Mouse (Mus musculus) hindbrain, embryonic 14.5 days (tissue): ENCODE data around the gene Hsd11b2. TPM values are rescaled to one million over a fixed set of nuclear protein-coding genes. Genes with fewer than 3 reads are reported as not detected.

Source experiments
- ATAC-seq: fragments of 200-750 bp; cut with Nextera tagmentation; 2 replicates; pipeline ENCODE4 v1.8.0; 2017; ENCODE audit warnings: moderate number of reproducible peaks, mild to moderate bottlenecking, moderate TSS enrichment, moderate library complexity; ENCODE audit not compliant: low FRiP score
- DNase-seq: peaks from one replicate; pipeline ENCODE4 v3.0.0-alpha.2; 2015; ENCODE audit warnings: low spot score
- H3K27ac ChIP-seq: fragments of 300-500 bp; sonication (generic); 2 replicates; pipeline ENCODE4 v1.5.1; 2014; ENCODE audit warnings: mild to moderate bottlenecking, moderate library complexity
- H3K27me3 ChIP-seq: fragments of 300-500 bp; sonication (generic); 2 replicates; pipeline ENCODE4 v1.6.1; 2014; ENCODE audit warnings: mild to moderate bottlenecking, low read length, mixed read lengths; ENCODE audit not compliant: control insufficient read depth, insufficient read depth
- H3K36me3 ChIP-seq: fragments of 300-500 bp; sonication (generic); replicated peaks from 2 replicates; pipeline ENCODE4 v1.6.1; 2014; ENCODE audit not compliant: control insufficient read depth, insufficient read depth
- H3K4me1 ChIP-seq: fragments of 300-500 bp; sonication (generic); replicated peaks from 2 replicates; pipeline ENCODE4 v1.6.1; 2014; ENCODE audit warnings: antibody characterized with exemption, low read length, mixed read lengths; ENCODE audit not compliant: control insufficient read depth, insufficient read depth
- H3K4me2 ChIP-seq: fragments of 300-500 bp; sonication (generic); replicated peaks from 2 replicates; pipeline ENCODE4 v1.6.1; 2014; ENCODE audit warnings: mild to moderate bottlenecking, moderate library complexity
- H3K4me3 ChIP-seq: fragments of 300-500 bp; sonication (generic); replicated peaks from 2 replicates; pipeline ENCODE4 v1.5.1; 2014; ENCODE audit warnings: mild to moderate bottlenecking, low read length
- H3K9ac ChIP-seq: fragments of 300-500 bp; sonication (generic); 2 replicates; pipeline ENCODE4 v1.6.1; 2014
- H3K9me3 ChIP-seq: fragments of 300-500 bp; sonication (generic); 2 replicates; pipeline ENCODE4 v1.6.1; 2016; ENCODE audit warnings: low read length; ENCODE audit not compliant: control insufficient read depth
- WGBS: fragments of 180-500 bp; shearing (Covaris S2); extraction: QIAGEN DNeasy Blood & Tissue Kit; methylation state at CpG from one replicate; pipeline ENCODE4 v1.1.7; 2014; 5-methylcytosine and 5-hydroxymethylcytosine counted together
- polyA plus RNA-seq: library from polyadenylated mRNA; unstranded; fragments of >200 nt; fragmentation: Nextera tagmentation; extraction: Ambion mirVana; gene quantifications from 2 replicates; pipeline ENCODE4 v1.2.1, GENCODE M21; 2014

Hsd11b2 gene
- polyA plus RNA-seq, 1 experiment from 2014 or later = 6.1 TPM

DNA sequence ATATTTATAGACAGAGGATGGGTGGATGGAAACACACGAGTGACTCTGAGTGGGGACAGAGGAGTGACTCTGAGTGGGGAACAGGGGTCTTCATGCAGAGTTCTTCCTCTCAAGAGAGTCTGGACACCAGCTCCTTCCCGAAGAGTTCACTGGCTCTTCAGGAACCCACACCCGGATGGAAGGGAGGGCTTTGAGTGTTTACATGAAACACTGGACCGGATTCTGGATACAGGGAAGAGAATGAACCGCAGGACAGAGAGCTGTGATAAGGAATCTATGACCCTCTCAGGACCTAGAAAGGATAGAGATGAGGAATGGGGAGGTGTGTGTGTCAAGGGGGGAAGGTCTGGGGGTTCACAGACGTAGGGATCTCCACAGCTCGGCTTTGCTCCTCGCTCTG lies 1.2 kb upstream of the Hsd11b2 start:
- no peaks in the 10 kb centered on the region for H3K27me3 ChIP-seq
- no peak for DNase-seq
- WGBS = 48% methylated on average over 8 of the region's 8 CpGs
- no peak overlapping the region for H3K9ac ChIP-seq
- peaks cover 34% of the 10 kb centered on the region for H3K4me1 ChIP-seq
- H3K27ac ChIP-seq = no peak overlapping the region
- no peak overlapping the region for H3K4me2 ChIP-seq
- no peak overlapping the region for H3K4me3 ChIP-seq
- H3K36me3 ChIP-seq = peaks cover 7% of the 10 kb centered on the region
- ATAC-seq = no peak
- H3K9me3 ChIP-seq = no peaks in the 10 kb centered on the region

DNA sequence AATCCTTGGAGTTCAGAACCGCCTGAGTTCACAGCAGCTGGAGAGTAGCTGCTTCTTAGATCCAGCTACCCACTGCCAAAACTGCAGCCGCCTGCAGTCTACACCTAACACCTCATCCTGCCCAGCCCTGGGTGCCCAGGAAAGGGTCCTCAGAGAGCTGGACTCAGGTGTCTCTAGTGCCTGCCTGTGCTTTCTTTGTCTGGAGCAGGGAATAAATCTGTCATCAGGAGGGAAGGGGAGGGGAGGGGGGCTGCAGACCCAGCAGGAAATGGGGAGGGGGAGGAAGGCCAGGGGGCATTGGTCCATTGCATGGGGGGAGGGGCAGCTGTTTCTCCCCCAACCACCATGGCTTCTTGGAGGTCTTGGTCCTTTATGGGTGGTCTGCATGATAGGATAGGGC lies 1.0 kb downstream of the Hsd11b2 start:
- Histone ChIP-seq H3K4me2 (peak overlapping the region; percentile 87), H3K9me3 (no peaks in the 10 kb centered on the region), H3K4me3 (peak overlapping the region; percentile 49), H3K4me1 (peaks cover 34% of the 10 kb centered on the region), H3K27me3 (no peaks in the 10 kb centered on the region), H3K9ac (peak overlapping the region; percentile 60), H3K36me3 (peaks cover 25% of the 10 kb centered on the region), H3K27ac (no peak overlapping the region)
- DNase-seq (no peak), ATAC-seq (no peak)
- 0% methylated on average over 2 of the region's 2 CpGs for WGBS

DNA sequence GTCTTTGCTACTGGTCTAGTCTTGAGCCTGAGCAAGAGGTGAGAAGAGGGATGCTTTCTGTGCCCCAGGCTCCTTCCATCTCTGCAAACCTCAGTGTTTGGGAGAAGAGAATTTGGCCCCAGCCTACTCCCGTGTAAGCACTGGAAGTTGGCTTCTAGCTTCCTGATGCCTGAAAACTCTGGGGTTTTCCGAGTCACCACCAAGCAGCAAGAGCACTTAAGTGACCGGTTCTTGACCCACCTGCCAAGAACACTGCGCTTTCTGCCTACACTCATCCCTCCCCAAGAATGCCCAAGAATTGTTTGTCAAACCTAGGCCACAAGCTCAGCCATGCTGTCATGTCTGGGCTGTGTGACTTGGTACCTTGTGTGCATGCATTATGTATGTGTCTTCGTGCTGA lies 2.0 kb downstream of the Hsd11b2 start:
- no peaks in the 10 kb centered on the region for H3K27me3 ChIP-seq
- H3K36me3 ChIP-seq = peaks cover 34% of the 10 kb centered on the region
- DNase-seq = no peak
- H3K9me3 ChIP-seq = no peaks in the 10 kb centered on the region
- no peak overlapping the region for H3K4me3 ChIP-seq
- peak overlapping the region; percentile 87 for H3K4me2 ChIP-seq
- WGBS = 26% methylated on average over 5 of the region's 5 CpGs
- no peak overlapping the region for H3K9ac ChIP-seq
- no peak for ATAC-seq
- H3K27ac ChIP-seq = no peak overlapping the region
- peaks cover 34% of the 10 kb centered on the region for H3K4me1 ChIP-seq

DNA sequence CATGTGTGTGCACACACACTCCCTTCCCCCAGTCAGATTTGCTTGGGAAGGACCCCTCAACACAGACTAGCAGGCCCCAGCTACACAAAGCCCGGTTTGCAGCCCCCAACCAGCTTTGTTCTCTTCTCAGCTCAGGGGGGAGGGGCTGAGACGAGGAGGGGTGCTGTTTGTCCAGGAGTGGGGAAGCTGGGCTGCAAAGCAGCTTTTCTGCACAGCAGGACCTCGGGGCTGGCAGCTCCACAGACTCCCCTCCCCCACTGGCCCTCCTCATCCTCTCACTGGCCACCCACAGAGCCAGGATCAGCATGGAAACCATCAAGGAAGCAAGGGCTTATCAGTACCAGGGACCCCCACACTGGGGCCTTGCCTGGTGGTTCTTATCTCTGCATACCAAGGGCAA lies 2.5 kb downstream of the Hsd11b2 start:
- peaks cover 34% of the 10 kb centered on the region for H3K4me1 ChIP-seq
- ATAC-seq (no peak), DNase-seq (no peak)
- H3K9me3 ChIP-seq = no peaks in the 10 kb centered on the region
- no peak overlapping the region for H3K9ac ChIP-seq
- H3K27me3 ChIP-seq = no peaks in the 10 kb centered on the region
- H3K4me2 ChIP-seq = no peak overlapping the region
- H3K4me3 ChIP-seq = no peak overlapping the region
- 0% methylated on average over 3 of the region's 3 CpGs for WGBS
- peaks cover 35% of the 10 kb centered on the region for H3K36me3 ChIP-seq
- H3K27ac ChIP-seq = no peak overlapping the region

DNA sequence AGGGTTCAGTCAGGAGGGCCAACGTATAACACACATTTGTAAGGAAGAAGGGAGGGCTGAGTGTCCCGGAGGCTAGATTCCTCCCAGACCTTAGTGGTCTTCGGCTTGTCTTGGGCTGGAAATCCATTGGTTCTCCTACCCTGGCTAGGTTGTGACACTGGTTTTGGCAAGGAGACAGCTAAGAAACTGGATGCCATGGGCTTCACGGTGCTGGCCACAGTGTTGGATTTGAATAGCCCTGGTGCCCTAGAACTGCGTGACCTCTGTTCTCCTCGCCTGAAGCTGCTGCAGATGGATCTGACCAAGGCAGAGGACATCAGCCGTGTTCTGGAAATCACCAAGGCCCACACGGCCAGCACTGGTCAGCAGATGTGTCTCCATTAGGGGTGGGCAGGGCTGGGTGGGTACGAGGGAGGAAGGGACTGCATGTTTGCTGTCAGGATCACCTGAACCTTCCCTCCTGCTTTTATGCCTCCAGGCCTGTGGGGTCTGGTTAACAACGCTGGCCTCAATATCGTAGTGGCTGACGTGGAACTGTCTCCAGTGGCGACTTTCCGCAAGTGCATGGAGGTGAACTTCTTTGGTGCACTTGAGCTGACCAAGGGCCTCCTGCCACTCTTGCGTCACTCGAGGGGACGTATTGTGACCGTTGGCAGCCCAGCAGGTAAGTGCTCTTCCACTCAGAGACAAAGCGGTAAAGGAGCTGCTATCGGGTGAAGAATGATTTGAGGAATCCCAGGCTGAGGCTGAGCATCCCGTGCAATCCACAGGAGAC lies 3.6 kb downstream of the Hsd11b2 start:
- no peaks in the 10 kb centered on the region for H3K9me3 ChIP-seq
- ATAC-seq (no peak), DNase-seq (no peak)
- 81% methylated on average over 21 of the region's 21 CpGs for WGBS
- no peak overlapping the region for H3K4me2 ChIP-seq
- H3K27ac ChIP-seq = no peak overlapping the region
- no peak overlapping the region for H3K9ac ChIP-seq
- H3K4me1 ChIP-seq = peaks cover 31% of the 10 kb centered on the region
- H3K27me3 ChIP-seq = no peaks in the 10 kb centered on the region
- no peak overlapping the region for H3K4me3 ChIP-seq
- peaks cover 44% of the 10 kb centered on the region for H3K36me3 ChIP-seq

DNA sequence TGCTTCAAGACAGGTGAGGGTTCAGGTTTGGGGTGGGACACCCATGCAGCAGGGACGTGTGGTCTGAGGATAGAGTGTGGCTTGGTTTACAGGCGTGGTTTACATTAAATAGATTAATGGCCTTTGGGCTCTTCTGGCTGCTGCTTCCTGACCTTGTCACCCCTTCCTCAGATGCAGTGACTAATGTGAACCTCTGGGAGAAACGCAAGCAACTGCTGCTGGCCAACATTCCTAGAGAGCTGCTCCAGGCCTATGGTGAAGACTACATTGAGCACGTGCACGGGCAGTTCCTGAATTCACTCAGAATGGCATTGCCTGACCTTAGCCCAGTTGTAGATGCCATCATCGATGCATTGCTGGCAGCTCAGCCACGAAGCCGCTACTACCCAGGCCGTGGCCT lies 4.3 kb downstream of the Hsd11b2 start:
- H3K27ac ChIP-seq = no peak overlapping the region

DNA sequence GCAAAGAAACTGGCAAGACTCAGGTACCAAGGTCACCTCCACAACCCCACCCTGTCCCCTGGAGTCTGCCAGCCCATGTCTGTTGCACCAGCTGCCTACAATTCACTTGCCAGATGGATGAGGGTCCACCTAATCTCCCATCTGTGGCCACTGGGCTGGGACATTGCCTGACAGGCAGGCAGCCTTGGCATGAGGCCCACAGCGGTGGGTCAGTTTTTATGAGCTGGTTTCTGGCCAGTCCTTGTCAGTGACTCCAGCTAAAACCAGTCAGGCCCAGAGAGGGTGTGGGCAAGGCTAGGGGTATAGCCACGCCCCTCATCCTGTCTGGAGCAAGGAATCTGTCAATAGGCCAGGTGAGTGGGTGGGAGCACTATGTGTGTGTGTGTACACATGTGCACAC lies 8.6 kb downstream of the Hsd11b2 start:
- Histone ChIP-seq H3K36me3 (peaks cover 73% of the 10 kb centered on the region), H3K4me3 (no peak overlapping the region), H3K4me1 (no peaks in the 10 kb centered on the region), H3K9me3 (no peaks in the 10 kb centered on the region), H3K9ac (no peak overlapping the region), H3K27me3 (no peaks in the 10 kb centered on the region), H3K4me2 (no peak overlapping the region), H3K27ac (no peak overlapping the region)
- ATAC-seq (no peak), DNase-seq (no peak)
- 83% methylated on average over 2 of the region's 2 CpGs for WGBS

More for the DNA sequence above, 4.3 kb downstream of the Hsd11b2 start:
- no peak for ATAC-seq
- Histone ChIP-seq H3K27me3 (no peaks in the 10 kb centered on the region), H3K9me3 (no peaks in the 10 kb centered on the region), H3K4me1 (peaks cover 31% of the 10 kb centered on the region), H3K4me3 (no peak overlapping the region), H3K36me3 (peaks cover 51% of the 10 kb centered on the region), H3K4me2 (no peak overlapping the region), H3K9ac (no peak overlapping the region)
- WGBS = 77% methylated on average over 9 of the region's 9 CpGs
- no peak for DNase-seq

DNA sequence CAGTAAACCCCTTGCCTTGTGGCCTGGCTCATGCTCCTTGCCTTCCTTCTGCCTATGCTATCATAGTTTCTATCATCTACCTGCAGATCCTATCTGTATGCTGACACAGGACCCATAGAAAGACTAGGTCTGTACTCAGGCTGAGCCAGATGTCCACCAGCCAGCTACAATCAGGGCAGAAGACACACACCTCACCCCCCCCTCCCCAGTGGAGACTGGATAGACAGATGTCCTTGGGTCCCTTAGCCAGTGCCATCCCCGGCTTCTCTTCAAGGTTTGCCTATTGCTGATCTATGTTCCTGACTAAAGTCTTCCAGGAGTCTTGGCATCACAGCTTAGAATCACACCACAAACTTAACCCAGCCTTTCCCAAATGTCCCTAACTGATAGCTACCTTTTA lies 9.7 kb downstream of the Hsd11b2 start:
- no peaks in the 10 kb centered on the region for H3K27me3 ChIP-seq
- H3K4me3 ChIP-seq = no peak overlapping the region
- no peaks in the 10 kb centered on the region for H3K9me3 ChIP-seq
- DNase-seq = no peak
- 95% methylated on average over 1 of the region's 1 CpGs for WGBS
- peaks cover 66% of the 10 kb centered on the region for H3K36me3 ChIP-seq
- H3K4me2 ChIP-seq = no peak overlapping the region
- H3K27ac ChIP-seq = no peak overlapping the region
- no peak overlapping the region for H3K9ac ChIP-seq
- no peaks in the 10 kb centered on the region for H3K4me1 ChIP-seq
- ATAC-seq = no peak

DNA sequence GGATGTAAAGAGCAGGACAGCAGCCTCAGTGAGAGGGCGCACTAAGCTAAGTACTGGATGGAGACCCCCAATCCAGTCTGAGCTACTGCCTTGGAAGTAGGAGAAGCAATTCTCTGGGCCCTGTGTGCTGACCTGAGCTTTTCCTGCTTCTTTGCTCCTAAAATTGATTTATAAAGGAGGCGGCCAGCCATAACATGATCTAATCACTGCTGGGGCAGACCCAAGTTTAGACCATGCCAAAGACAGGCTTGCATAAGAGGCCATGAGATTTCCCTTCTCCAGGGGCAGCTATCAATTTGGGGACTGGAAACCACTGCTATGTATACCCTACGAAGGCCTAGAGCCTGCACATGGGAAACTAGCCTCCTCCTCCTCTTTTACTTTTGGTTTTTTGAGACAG lies 10.7 kb downstream of the Hsd11b2 start:
- H3K9ac ChIP-seq = no peak overlapping the region
- DNase-seq (no peak), ATAC-seq (no peak)
- no peak overlapping the region for H3K4me2 ChIP-seq
- H3K4me3 ChIP-seq = no peak overlapping the region
- no peaks in the 10 kb centered on the region for H3K9me3 ChIP-seq
- whole genome bisulfite sequencing = 77% methylated on average over 3 of the region's 3 CpGs
- H3K4me1 ChIP-seq = no peaks in the 10 kb centered on the region
- no peaks in the 10 kb centered on the region for H3K27me3 ChIP-seq
- peaks cover 58% of the 10 kb centered on the region for H3K36me3 ChIP-seq
- H3K27ac ChIP-seq = no peak overlapping the region

DNA sequence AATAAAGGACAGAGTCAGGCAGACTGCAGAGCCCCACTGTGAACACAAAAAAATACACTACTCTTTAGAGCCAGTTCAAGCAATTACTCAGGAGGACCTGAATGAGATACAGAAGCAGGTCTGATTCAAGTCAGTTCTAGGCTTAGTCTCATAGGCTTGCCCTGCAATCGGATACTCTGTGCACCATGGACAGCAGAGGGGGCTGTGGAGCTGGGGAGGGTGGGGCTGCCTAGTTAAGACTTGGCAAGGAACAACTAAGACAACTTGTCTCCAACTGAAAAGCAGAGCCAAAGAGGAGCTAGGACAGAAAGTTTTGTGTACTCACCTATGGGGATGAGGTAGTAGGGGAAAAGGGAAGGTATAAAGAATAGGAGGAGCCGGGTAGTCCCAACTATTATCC lies 13.2 kb downstream of the Hsd11b2 start:
- ATAC-seq (no peak), DNase-seq (no peak)
- no peak overlapping the region for H3K27ac ChIP-seq
- peaks cover 62% of the 10 kb centered on the region for H3K36me3 ChIP-seq
- no peak overlapping the region for H3K4me2 ChIP-seq
- no peaks in the 10 kb centered on the region for H3K9me3 ChIP-seq
- no peak overlapping the region for H3K4me3 ChIP-seq
- no peaks in the 10 kb centered on the region for H3K27me3 ChIP-seq
- H3K9ac ChIP-seq = no peak overlapping the region
- WGBS = 64% methylated on average over 2 of the region's 2 CpGs
- H3K4me1 ChIP-seq = no peaks in the 10 kb centered on the region
